Mouse (Mus musculus) embryo, embryonic 11 days (tissue): Measurements from ENCODE around the gene Oit3.
"Not testable (repeated sequence)": the region's sequence is repeated elsewhere in the genome, so short reads cannot be mapped to it uniquely, and the experiment has no call there.

Source experiments
- DNase-seq: peaks from one replicate; pipeline ENCODE4 v3.0.0-alpha.2; 2015

Gene Oit3

GRCm38 (mm10) chr10:59426371-59426770 is 15.2 kb downstream of the Oit3 start:
- DNase-seq: no peak

DNA sequence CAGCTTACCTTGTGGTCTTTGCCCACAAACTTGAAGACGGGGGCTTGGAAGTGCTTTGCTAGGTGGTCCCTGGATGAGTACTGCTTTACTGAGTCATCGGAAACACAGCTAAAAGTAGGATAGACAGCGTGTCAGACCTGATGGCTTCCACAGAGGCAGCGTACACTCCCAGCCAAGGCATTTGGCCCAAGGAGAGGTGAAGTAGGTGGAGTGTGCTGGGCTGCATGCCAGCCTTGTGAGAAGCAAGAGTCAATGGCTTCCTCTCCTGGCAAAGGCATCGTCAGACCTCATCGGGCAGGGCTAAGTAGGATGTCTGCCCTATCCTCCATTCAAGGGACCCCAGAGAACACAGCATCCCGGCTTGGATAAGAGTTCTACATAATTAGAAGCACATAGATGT is 16.2 kb downstream of the Oit3 start:
- no peak for DNase-seq

GRCm38 (mm10) chr10:59424453-59424852 is 17.1 kb downstream of the Oit3 start:
- no peak for DNase-seq

GRCm38 (mm10) chr10:59419516-59419915 is 22.1 kb downstream of the Oit3 start:
- no peak for DNase-seq

DNA sequence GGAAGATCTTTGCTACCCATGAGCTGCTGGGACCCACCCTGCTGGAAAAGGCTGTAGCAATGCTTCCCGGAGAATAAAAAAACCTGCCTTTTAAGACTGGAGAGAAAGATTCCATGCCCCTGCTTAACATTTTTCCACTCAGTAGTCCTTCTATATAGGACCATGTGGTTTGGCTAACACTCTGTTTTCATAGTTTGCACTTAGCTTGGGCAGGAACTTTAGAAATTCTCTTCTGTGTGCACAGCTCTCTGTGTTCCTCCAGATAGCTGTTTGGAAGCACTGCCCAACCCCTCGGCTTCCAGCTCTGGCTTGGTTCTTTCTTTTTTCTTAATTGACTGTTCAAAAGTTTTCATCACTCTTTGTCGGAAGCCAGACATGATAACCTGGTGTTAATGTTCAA is 25.0 kb downstream of the Oit3 start:
- DNase-seq: no peak

GRCm38 (mm10) chr10:59413711-59414110 is 27.9 kb downstream of the Oit3 start:
- no peak for DNase-seq

GRCm38 (mm10) chr10:59410264-59410663 is 31.3 kb downstream of the Oit3 start:
- no peak for DNase-seq

DNA sequence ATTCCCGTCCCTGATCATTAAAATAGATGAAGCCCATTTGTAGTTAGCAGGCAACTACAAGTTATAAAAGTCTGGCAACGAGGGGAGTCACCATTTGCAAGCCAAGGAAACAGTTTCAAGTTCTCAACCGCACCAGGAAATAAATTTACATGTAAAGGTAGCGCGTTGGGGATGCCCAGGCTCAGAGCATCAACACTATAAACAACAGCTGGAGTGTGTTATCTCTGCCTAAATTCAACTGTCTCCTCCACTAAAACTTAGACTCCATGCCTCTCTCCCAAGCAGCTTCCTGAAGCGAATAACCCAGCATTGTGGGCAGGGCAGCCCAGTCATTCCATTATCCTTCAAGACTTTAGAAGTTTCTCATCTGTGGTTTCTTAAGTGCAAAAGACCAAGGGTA is 33.1 kb downstream of the Oit3 start:
- DNase-seq: no peak

DNA sequence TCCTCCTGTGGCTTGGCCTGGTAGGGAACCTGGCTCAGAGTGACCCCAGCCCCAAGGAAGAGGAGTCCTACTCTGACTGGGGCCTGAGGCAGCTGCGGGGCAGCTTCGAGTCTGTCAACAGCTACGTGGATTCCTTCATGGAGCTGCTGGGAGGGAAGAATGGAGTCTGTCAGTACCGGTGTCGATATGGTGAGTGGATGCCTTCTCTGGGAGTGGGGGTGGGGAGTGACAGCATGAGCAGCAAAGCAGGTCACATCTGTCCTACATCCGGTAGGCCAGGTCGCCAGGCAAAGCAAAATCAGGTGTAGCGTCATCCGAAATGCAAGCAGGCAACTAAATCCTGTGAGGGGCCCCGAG is 37.8 kb downstream of the Oit3 start:
- DNase-seq: no peak

GRCm38 (mm10) chr10:59402899-59403792 is 38.4 kb downstream of the Oit3 start, which contains the start of gene Pla2g12b:
Gene Pla2g12b, plus strand, starts transcription at chr10:59403660.
- DNase-seq: no peak

- DNase-seq: not testable (repeated sequence)
These were observed 46.1 kb downstream of the Oit3 start, which contains the start of gene Gm10273 for GRCm38 (mm10) chr10:59395461-59395860. Gene Gm10273, plus strand, starts transcription at chr10:59395632.

- DNase-seq: no peak
These were observed 49.7 kb downstream of the Oit3 start for GRCm38 (mm10) chr10:59391907-59392306.

GRCm38 (mm10) chr10:59389652-59390051 is 51.9 kb downstream of the Oit3 start:
- no peak for DNase-seq

DNA sequence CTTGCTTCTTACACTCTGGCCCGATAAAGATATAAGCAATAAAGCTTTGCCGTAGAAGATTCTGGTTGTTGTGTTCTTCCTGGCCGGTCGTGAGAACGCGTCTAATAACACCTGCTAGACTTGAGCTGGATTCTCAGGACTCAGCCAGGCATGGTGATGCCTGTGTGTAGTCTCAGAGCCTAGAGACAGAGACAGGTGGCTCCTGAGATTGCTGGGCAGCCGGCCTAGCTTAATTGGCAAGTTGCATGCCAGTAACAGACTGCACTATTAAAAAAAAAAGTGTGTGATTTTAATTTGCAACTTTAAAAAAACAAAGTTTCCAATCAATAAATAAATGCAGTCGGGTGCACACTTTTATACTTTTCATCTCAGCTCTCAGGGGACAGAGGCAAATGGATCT is 54.6 kb downstream of the Oit3 start:
- no peak for DNase-seq

DNA sequence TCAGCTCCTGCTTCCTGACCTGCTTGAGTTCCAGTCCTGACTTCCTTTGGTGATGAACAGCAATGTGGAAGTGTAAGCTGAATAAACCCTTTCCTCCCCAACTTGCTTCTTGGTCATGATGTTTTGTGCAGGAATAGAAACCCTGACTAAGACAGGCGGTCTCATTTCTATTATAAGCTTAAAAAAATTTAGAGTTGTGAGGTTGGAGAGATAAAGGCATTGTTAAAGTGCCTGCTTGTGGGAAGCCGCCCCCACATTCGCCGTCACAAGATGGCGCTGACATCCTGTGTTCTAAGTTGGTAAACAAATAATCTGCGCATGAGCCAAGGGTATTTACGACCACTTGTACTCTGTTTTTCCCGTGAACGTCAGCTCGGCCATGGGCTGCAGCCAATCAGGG is 60.0 kb downstream of the Oit3 start:
- not testable (repeated sequence) for DNase-seq

- DNase-seq: no peak
These were observed 61.2 kb downstream of the Oit3 start for GRCm38 (mm10) chr10:59380411-59380821.

DNA sequence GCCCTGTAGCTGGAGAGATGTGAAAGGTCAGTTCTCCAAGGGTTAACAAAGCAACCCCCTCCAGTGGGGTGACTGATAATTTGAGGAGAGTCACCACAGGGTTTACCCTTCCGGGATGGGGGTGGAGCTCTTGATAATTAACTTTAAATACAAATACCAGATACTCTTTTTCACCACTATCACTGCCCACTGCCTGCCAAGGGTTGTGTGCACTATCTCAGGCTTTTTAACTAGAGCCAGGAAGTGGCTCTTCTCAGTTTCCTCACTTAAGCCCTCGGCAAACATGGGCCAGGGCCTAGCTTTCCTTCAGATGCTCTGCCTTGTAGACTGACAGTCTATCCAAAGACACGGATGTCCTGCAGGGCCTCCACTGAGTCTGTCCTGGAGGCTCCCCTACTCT is 61.7 kb downstream of the Oit3 start:
- no peak for DNase-seq

DNA sequence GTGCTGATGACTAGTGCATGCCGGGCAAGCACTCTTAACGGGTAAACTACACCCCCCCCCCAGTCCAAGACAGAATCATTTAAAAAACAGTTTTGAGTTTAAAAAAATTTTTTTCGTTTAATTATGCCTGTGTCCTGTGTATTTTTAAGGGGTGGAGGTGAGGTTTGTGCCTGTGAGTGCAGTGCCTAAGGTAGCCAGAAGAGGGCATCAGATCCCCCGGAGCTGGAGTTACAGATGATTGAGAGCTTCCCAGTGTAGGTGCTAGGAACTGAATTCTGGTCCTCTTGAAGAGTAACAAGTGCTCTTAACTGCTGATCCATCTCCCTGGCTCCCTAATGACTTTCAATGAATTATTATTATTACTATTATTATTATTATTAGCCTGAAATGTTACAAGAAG is 62.9 kb downstream of the Oit3 start:
- no peak for DNase-seq

- DNase-seq: no peak
These were observed 63.7 kb downstream of the Oit3 start for GRCm38 (mm10) chr10:59377906-59378305.
